Mouse (Mus musculus): ENCODE measurements at regions not wholly inside any gene's neighbourhood (a gene's known extent, or its start where the extent isn't known, plus 50 kb on each side); places are given as distances from the start of the nearest gene placed in this dataset.

- in situ Hi-C loops (cut with MboI, MseI) = no loop called here
Measured at GRCm38 (mm10) chr12:29121159-29121558, 369.6 kb downstream of the Eipr1 start.

GRCm38 (mm10) chr12:29122931-29123330 lies 371.3 kb downstream of the Eipr1 start:
- in situ Hi-C loops (cut with MboI, MseI) = no loop called here

DNA sequence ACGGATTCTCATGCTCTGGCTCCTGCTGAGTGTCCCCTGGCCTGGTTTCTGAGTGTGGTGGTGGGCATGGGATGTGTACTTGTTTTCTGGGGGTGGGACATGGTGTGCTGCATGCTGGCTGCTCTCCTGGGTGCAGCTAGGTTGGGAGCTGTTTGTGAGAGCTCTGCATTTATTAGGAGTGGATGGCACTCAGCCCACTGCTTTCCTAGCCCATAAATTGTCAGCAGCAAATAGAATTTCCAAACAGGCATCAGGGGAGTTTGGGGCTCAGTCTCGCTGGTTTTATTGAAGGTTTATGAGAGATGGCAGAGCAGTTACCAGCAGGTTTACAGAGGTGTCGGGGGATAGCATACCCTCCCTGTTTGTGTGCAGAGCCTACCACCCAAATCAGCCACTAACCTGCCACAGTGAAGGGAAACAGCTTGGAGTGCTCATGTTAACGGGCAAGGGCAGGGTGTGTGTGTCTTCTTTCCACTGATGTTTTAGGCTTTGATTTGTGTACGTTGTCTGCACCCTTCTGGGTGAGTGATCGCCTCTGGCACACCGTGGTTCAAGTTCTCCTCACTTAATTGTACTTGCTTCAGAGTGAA lies 372.6 kb downstream of the Eipr1 start:
- in situ Hi-C loops (cut with MboI, MseI) = no loop called here

DNA sequence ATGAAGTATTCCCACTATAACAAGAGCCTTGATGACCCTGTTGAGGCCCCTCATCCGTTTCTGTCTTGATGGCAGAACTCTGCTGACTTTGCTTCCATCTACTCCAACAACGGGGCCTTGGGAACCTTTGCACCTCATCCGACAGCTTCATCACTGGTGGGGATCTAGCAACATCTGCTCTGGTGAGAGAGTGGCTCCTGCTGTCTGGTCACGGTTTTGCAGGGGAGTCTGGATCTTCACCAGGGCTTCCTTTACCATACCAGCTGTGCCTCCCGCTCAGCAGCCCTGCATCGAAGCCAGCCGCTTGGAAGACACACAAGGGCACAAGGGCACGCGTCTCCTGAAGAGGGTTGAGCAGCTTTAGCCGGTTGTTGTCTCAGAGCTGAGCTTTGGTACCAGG lies 377.2 kb downstream of the Eipr1 start:
- in situ Hi-C loops (cut with MboI, MseI) = no loop called here

GRCm38 (mm10) chr12:29129331-29129730 lies 377.7 kb downstream of the Eipr1 start:
- in situ Hi-C loops (cut with MboI, MseI) = no loop called here

- in situ Hi-C loops (cut with MboI, MseI) = no loop called here
Measured at GRCm38 (mm10) chr12:29134326-29134725, 382.7 kb downstream of the Eipr1 start.

DNA sequence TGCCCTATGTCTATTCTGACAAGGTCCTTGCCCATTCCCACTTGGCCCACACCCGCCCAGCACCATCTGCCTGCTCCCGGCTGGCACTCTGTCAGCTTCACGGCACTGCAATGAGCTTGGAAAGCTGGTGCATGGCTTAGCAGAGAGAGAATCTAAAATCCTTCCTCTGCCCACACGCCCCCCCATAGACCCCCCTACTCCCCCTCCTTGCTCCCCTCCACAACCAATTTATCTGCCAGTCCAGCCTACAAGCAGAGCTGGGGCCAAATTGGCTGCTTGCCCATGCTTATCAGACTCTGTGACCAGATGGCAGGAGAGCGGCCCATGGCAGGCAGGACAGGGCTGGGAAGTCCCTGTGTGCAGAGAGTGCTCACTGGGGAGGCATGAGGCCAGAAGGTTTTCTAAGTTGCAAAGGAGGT lies 385.3 kb downstream of the Eipr1 start:
- in situ Hi-C loops (cut with MboI, MseI) = no loop called here

GRCm38 (mm10) chr12:29137455-29137854 lies 385.9 kb downstream of the Eipr1 start:
- in situ Hi-C loops (cut with MboI, MseI) = no loop called here

DNA sequence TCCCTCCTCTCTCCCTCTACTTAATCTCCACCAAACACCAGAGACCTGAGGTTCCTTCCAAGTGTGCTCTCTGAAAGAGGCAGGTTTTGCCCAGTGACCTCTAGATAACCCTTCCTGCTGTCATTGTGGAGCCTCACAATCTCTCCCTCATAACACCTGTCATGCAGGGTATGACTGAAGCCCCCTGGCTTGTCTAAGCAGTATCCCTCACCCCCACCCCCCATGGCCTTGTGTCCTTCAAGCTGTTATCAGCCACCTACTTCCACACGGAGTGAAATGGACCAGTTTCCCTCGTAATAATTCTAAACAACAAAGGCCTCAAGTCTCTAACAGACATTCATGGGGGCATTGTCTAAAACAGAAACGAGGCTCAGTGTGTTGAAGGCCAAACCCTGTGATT lies 387.6 kb upstream of the Myt1l start:
- in situ Hi-C loops (cut with MboI, MseI) = no loop called here

GRCm38 (mm10) chr12:29141132-29141531 lies 387.1 kb upstream of the Myt1l start:
- in situ Hi-C loops (cut with MboI, MseI) = no loop called here

DNA sequence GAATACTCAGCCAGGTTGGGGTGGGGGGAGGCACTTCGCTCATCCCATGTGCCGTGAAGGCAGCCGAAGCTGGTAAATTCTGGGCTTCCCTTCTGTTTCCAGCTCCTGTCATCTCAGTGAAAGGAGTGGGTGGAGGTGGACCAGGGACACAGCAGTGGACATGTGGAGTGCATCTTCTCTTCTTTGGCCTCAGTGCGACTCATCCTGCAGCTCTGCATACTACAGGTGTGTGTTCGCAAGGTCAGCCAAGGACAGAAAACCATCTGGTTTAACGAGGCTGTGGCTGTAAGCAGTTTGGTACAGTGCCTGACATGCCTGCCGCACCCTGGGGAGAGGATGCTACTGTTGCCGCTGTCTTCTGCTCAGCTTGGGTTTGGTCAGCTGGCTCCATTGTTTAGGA lies 386.3 kb upstream of the Myt1l start:
- in situ Hi-C loops (cut with MboI, MseI) = no loop called here

- in situ Hi-C loops (cut with MboI, MseI) = no loop called here
Measured at GRCm38 (mm10) chr12:29143297-29143696, 384.9 kb upstream of the Myt1l start.

- in situ Hi-C loops (cut with MboI, MseI) = no loop called here
Measured at GRCm38 (mm10) chr12:29160920-29161319, 367.3 kb upstream of the Myt1l start.

DNA sequence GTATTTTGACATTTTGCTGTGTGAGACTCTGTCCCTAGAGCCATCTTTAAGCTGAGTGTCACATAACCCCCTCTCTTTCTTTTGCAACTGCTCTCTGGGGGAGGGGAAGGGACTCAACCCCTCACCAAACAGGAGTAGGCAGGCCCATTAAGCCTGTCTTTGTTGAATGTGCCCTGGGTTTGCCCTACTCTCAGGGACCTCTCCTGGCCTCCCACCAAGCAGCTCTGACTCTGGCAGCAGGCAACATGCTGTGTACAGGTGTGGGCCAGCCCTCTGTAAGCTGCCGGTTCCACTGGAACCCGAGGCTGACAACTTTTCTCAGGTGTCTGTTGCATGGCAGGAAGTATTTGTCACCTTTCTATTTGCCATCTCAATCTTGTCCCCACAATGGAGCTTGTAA lies 366.6 kb upstream of the Myt1l start:
- in situ Hi-C loops (cut with MboI, MseI) = no loop called here

DNA sequence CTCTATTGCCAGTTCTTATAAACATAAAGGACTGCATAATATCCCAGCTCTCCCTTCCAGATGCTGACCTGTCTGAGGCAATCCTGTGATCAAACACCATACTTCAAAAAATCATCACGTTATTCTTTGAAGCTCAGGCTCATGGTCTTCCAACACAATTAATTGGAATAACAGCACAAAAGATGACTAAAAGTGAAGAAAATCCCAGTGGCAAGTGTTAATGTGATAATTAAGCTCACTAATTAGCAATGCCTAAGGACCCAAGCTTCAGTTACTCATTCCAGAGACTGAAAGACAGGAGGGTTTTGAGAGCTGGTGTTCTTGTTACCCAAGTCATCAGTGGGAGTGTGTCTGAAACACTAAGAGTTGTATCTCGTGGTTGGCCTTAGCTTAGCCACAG lies 363.5 kb upstream of the Myt1l start:
- in situ Hi-C loops (cut with MboI, MseI) = no loop called here

GRCm38 (mm10) chr12:29166316-29166715 lies 361.9 kb upstream of the Myt1l start:
- in situ Hi-C loops (cut with MboI, MseI) = no loop called here

DNA sequence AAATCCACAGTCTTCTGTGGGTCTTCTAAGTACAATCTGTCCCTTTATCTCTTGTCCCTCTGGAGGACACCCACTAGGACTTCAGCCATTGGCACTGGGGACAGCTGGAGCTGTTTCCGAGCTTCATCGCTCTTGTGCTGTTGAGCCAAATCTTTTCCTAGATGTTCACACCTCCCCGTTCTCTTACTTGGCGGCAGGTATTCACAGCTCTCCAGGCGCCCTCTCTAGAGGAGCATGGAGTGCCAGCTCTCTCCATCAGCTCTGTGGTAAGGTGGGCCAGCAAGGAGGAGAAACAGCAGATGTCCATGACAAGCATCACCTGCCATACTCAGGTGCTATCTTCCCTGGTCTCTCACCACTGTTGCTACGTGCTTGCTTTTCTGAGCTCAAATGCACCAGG lies 360.3 kb upstream of the Myt1l start:
- in situ Hi-C loops (cut with MboI, MseI) = no loop called here

- in situ Hi-C loops (cut with MboI, MseI) = no loop called here
Measured at GRCm38 (mm10) chr12:29175698-29176440, 352.3 kb upstream of the Myt1l start.

GRCm38 (mm10) chr12:29177145-29177544 lies 351.0 kb upstream of the Myt1l start:
- in situ Hi-C loops (cut with MboI, MseI) = no loop called here

DNA sequence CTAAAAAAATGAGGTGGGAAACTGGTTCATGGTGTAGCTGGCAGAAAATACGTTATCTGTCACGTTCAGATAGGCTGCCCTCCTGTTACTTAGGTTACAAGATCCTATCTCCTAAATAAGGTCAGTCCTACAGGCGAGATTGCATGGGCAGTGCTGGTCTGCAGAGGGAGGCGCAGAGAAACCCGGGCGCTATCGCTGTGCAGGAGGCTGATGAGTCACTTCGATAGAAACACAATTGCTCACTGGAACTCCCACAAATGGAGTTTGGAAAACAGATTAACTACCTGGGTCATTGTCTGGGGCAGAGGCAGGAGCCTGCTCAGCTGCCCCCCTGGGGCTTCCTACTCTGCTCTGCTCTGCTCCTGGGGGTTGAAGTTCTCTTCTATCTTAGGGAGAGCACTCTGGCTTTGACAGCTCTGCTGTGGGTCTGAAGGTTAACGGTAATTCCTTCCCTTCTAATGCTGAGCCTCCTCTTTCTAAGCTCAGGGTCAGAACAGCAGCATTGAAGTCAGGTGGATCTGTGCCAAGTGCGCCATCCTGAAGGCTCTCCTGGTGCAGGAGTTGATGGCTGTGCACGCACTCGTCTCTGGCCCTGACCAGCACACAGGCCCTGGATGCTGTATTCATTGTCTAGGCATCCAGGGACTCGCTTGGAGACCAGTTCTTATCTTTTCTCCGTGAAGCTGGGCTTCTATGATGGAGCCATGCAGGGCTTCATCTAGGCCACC lies 349.9 kb upstream of the Myt1l start:
- in situ Hi-C loops (cut with MboI, MseI) = no loop called here

DNA sequence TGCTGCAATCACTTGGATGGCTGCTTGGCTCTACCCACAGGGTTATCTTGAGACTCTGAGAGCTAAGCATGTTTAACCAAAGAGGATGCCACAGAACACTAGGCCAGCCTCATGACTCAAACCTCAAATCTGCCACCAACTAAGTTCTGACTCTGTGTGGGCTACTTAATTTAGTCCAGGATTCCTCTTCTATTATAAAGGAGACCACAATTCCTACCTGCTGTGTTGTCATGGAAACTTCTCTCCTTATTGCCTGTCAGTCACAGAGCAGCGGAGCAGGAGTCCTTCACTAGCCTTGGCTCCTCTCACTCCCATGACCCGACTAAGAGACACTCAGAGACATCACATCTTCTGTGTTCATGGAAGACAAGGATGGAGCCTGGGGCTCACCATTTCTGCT lies 348.8 kb upstream of the Myt1l start:
- in situ Hi-C loops (cut with MboI, MseI) = no loop called here

DNA sequence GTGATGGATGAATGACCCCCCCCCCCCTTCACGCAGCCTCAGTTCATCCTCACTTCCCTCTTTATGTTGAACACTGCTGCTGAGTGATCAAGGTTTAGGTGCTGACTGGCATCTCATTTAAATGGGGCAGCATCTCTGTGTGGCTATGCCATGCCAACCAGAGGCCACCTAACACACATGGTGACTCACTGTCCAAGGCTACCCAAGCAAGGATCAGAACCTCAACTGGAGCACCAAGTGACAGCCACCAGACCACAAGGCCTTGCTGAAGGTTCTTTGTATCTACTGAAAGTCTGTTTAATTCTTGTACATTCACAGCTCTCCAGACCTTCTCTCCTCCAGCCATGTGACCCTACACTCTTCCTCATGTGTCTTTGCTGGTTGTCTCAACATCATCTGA lies 347.6 kb upstream of the Myt1l start:
- in situ Hi-C loops (cut with MboI, MseI) = no loop called here

- in situ Hi-C loops (cut with MboI, MseI) = no loop called here
Measured at GRCm38 (mm10) chr12:29187619-29188018, 340.6 kb upstream of the Myt1l start.
